Mouse (Mus musculus) forebrain, embryonic 10.5 days (tissue): ENCODE measurements at regions not wholly inside any gene's neighbourhood (a gene's known extent, or its start where the extent isn't known, plus 50 kb on each side); places are given as distances from the start of the nearest gene placed in this dataset.
A peak's percentile ranks its signal among the peaks of the same experiment; 100 is the strongest.

Experiments
- DNase-seq: peaks from one replicate; pipeline ENCODE4 v3.0.0-alpha.2; 2017; ENCODE audit warnings: low spot score; ENCODE audit errors: extremely low spot score
- H3K27ac ChIP-seq: fragments of 300-500 bp; sonication (generic); 2 replicates; pipeline ENCODE4 v1.5.1; 2016; ENCODE audit warnings: mild to moderate bottlenecking
- H3K27me3 ChIP-seq: fragments of 300-500 bp; sonication (generic); 2 replicates; pipeline ENCODE4 v1.6.1; 2016; ENCODE audit warnings: mild to moderate bottlenecking; ENCODE audit not compliant: poor library complexity, severe bottlenecking
- H3K36me3 ChIP-seq: fragments of 300-500 bp; sonication (generic); replicated peaks from 2 replicates; pipeline ENCODE4 v1.6.1; 2016; ENCODE audit warnings: mild to moderate bottlenecking, moderate library complexity
- H3K4me1 ChIP-seq: fragments of 300-500 bp; sonication (generic); 2 replicates; pipeline ENCODE4 v1.6.1; 2016
- H3K4me3 ChIP-seq: fragments of 300-500 bp; sonication (generic); 2 replicates; pipeline ENCODE4 v1.5.1; 2016; ENCODE audit warnings: mild to moderate bottlenecking, moderate library complexity
- H3K9me3 ChIP-seq: fragments of 300-500 bp; sonication (generic); 2 replicates; pipeline ENCODE4 v1.6.1; 2016; ENCODE audit warnings: mild to moderate bottlenecking, moderate library complexity
- WGBS: fragments of 180-500 bp; shearing (Covaris S2); methylation state at CpG from one replicate; pipeline ENCODE4 v1.1.7; 2016; 5-methylcytosine and 5-hydroxymethylcytosine counted together

DNA sequence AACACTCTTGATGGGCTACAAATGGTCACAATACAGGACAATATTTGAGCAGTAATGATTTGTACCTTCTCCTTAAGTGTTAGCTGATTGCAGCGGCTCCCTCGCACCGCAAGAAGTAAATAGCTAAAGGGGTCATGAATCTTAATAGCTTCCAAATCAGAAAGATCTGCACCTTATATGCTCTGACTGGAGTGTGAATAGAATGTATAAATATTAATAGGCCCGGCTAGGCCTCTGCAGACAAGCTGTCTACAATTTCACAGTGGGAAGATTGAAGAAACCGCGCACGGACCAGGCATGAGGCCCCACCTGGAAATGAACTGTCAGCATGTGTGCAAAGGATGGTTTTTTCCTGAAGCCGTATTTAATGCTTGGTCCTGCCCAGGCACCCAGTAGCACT lies 333.0 kb downstream of the Atp23 start:
- Histone ChIP-seq H3K9me3 (no peaks in the 10 kb centered on the region), H3K27ac (no peak overlapping the region), H3K36me3 (no peaks in the 10 kb centered on the region), H3K4me1 (no peaks in the 10 kb centered on the region), H3K4me3 (no peak overlapping the region), H3K27me3 (no peaks in the 10 kb centered on the region)
- 96% methylated on average over 8 of the region's 8 CpGs for WGBS
- no peak for DNase-seq

DNA sequence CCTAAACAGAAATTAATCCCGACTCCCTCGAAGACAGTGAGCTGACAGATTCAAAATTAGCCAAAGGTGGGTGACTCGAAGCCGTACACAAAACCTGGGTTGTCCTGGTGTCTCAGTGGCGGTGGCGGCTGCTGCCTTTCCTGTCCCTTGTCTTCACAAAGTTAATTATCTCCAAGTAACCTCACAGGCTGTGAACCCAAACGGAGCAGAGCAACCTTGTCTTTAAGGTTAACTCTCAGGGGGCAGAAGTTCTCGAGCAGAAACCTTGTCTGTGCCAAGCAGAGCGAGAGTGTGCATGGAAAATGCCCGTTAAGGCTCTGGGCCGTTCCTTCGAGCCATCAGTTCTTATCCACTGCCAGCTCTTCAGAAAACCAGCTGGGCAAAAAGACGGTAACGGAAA lies 335.8 kb downstream of the Atp23 start:
- no peaks in the 10 kb centered on the region for H3K4me1 ChIP-seq
- WGBS: 88% methylated on average over 14 of the region's 14 CpGs
- no peak overlapping the region for H3K27ac ChIP-seq
- H3K36me3 ChIP-seq: no peaks in the 10 kb centered on the region
- H3K9me3 ChIP-seq: no peaks in the 10 kb centered on the region
- no peaks in the 10 kb centered on the region for H3K27me3 ChIP-seq
- no peak for DNase-seq
- no peak overlapping the region for H3K4me3 ChIP-seq

DNA sequence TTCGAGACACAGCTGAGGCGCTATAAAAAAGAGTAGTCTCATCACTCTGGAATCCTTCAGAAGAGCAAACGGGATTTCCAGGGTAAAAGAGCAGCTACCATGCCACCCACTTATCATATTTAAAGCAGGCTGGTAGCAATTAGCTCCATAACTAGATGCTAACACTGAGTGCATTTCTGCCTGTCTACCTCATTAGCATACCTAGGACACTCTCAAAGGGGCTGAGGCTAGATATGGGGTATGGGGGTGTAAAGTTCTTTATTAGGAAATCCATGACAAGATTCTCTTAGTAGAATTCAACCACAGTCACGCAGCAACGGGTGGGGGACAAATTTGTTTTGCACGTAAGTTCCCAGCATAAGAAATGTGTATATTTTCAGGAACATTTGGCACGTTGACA lies 346.1 kb downstream of the Atp23 start:
- Histone ChIP-seq H3K27ac (no peak overlapping the region), H3K4me1 (no peaks in the 10 kb centered on the region), H3K4me3 (no peak overlapping the region), H3K27me3 (no peaks in the 10 kb centered on the region), H3K9me3 (no peaks in the 10 kb centered on the region), H3K36me3 (no peaks in the 10 kb centered on the region)
- 91% methylated on average over 7 of the region's 7 CpGs for WGBS
- DNase-seq: no peak

DNA sequence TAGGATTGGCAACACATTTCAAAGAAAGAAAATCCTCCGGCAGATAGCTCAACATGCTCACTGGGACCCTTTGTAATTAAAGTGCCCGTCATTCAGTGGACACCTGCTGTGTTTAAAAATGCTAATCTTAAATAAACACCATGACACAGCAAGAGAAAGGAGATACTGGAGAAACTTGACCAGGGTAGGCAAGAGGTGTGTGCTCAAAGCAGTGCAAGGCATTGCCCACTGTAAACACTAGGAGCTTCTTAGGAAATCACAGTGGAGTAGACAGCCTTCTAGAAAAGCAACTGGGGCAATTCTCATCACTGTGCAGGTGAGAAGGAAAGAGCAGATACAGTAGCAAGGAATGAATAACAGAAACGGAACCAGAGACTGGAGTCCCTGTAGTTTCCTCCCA lies 369.2 kb downstream of the Atp23 start:
- H3K9me3 ChIP-seq: no peaks in the 10 kb centered on the region
- no peak for DNase-seq
- no peaks in the 10 kb centered on the region for H3K36me3 ChIP-seq
- WGBS: 48% methylated on average over 3 of the region's 3 CpGs
- no peaks in the 10 kb centered on the region for H3K27me3 ChIP-seq
- H3K4me3 ChIP-seq: no peak overlapping the region
- H3K4me1 ChIP-seq: no peaks in the 10 kb centered on the region
- no peak overlapping the region for H3K27ac ChIP-seq

DNA sequence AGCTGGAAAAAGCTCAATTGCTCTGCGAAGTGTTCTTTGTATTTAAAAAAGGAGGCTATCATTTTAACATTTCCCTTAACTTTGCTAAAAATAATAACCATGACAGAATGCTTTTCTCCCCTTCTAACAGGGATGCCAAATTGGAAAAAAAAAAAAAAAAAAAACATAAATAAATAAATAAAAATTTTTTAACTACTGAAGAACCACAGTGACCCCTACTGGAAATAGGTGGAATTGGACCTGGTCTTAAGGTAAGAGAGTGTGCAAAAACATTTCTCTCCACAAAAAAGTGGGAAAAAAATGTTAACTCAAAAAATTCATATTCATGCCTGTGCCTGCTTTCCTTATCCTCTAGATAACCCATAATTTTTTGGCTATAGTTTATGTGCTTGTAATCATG lies 369.8 kb downstream of the Atp23 start:
- DNase-seq: no peak
- peaks cover 6% of the 10 kb centered on the region for H3K4me1 ChIP-seq
- H3K4me3 ChIP-seq: no peak overlapping the region
- 93% methylated on average over 1 of the region's 1 CpGs for WGBS
- H3K36me3 ChIP-seq: no peaks in the 10 kb centered on the region
- no peaks in the 10 kb centered on the region for H3K9me3 ChIP-seq
- H3K27ac ChIP-seq: no peak overlapping the region
- H3K27me3 ChIP-seq: no peaks in the 10 kb centered on the region

DNA sequence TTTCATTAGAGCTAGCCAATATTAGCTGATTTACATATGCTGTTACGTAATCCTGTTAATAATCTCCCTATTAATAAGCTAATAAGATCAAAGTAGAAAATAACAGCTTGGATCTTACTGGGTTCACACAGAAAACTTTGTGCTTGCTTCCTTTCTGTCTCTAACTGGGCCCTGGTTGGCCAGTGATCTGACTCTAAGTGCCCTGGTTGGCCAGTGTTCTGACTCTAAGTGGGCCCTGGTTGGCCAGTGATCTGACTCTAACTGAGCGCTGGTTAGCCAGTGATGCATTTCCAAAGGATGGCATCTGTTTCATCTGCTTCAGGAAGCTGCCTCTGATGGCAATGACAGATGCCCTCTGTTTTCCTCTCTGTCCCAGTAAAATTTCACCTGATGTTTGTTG lies 372.4 kb downstream of the Atp23 start:
- Histone ChIP-seq H3K27ac (no peak overlapping the region), H3K4me3 (no peak overlapping the region), H3K27me3 (no peaks in the 10 kb centered on the region), H3K36me3 (no peaks in the 10 kb centered on the region), H3K9me3 (no peaks in the 10 kb centered on the region), H3K4me1 (peaks cover 13% of the 10 kb centered on the region)
- WGBS: 86% methylated on average over 2 of the region's 2 CpGs
- no peak for DNase-seq

DNA sequence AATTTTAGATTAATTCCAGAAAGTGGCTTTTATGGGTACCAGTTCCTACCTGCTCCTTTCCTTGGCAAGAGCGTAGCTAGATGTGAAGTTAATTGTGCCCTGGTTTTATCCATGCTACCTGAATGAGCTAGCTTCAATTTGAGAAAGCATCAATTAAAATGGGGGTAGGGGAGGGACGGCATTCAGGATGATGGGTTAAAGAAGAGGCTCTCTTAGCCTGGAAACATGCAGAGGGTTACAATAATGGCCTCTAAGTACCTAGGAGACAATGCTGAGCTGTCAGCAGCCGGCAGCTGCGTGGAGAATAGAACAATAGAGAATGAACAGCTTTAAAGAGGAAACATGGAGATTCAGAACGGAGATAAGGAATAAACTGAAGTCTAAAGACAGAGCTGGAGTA lies 375.0 kb downstream of the Atp23 start:
- H3K36me3 ChIP-seq: no peaks in the 10 kb centered on the region
- DNase-seq: no peak
- H3K9me3 ChIP-seq: no peaks in the 10 kb centered on the region
- H3K27me3 ChIP-seq: no peaks in the 10 kb centered on the region
- no peak overlapping the region for H3K4me3 ChIP-seq
- 23% methylated on average over 5 of the region's 5 CpGs for WGBS
- H3K4me1 ChIP-seq: peaks cover 30% of the 10 kb centered on the region
- H3K27ac ChIP-seq: no peak overlapping the region

DNA sequence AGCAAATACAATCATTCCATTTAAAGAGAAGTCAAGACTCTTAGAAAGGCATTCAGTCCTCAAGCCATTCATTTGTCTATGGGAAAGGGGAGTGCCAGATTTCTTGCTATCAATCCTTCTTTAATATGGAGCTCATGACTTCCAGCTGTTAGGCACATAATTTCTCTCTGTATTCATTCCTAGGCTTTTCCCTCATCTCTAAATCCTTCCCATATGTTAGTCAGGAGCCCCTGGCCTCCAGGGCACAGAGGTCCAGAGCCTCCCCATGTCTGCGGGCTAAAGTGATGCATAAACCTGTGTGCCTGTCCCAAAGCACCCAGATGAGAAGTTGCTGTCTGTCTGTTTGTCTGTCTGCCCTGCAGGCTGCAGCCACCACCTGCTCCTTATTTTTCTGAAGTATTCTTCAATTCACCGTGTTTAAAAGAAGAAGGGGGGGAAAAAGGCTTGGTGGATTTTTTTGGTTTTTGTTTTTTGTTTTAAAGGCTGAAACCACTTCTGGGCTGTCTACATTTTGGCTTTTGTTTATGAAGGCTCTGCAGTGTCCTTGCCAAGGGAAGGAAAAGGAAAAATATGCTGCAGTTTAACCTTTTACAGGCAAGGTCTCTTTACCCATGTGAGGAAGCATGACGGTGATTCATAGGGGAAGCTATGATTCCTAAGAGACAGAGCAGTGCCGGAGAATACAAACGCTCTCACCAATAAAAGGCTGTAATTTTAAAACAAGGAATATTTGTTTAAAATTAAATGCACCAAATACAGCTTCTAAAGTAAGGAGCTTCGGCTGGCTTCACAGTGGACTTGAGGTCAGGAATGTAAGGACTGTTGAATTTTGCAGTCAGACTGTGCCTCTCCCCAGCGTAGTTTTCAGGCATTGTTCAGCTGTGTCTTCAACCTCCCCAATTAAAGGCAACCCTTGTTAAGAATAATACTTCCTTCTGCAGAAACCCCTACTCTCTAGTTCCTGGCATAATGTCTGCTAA lies 379.0 kb downstream of the Atp23 start:
- Histone ChIP-seq H3K27me3 (no peaks in the 10 kb centered on the region), H3K4me1 (peaks cover 36% of the 10 kb centered on the region), H3K36me3 (no peaks in the 10 kb centered on the region), H3K9me3 (no peaks in the 10 kb centered on the region), H3K27ac (peak overlapping the region; percentile 20), H3K4me3 (no peak overlapping the region)
- DNase-seq: no peak
- 52% methylated on average over 7 of the region's 7 CpGs for WGBS

DNA sequence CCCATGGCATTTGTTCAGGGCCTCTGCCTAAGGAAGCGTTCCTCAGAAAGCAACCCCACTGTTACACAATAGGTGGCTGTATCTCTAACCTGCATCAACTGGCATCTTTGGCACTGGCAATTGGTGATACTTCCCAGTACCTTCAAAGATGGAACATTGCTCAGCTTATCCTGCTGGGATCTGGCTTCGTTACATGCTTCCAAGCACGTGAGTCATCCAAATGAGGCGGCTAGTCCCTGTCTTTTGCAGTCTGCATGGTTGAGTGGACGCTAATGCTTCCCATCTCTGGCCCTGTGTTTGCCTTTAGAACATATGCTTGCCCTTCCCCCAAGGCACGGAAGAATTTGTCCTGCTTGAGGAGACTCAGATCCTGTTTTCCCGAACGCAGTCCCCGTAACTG lies 380.2 kb downstream of the Atp23 start:
- 46% methylated on average over 9 of the region's 9 CpGs for WGBS
- Histone ChIP-seq H3K27ac (0 out of 2 replicates have a peak overlapping the region, but pooled peaks have one; percentile 9), H3K9me3 (no peaks in the 10 kb centered on the region), H3K36me3 (no peaks in the 10 kb centered on the region), H3K27me3 (no peaks in the 10 kb centered on the region), H3K4me3 (no peak overlapping the region), H3K4me1 (peaks cover 27% of the 10 kb centered on the region)
- no peak for DNase-seq

DNA sequence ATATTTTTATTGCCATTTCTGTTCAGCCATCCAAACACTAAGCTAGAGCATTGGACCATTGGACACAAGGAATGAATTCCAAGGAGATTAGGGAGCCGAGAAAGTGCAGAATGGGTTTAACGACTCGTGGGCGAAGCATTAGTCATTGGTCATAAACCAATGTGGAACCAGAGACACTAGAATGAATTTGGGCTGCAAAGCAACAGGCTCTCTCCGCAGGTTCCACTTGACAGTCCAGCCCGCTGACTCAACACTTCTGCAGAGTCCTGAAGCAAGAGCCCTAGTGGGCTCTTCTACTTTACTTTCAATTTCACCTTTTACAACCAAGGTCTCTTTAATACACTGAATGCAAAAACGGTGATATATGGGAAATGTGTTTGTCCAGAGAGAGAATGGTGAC lies 388.0 kb downstream of the Atp23 start:
- DNase-seq: no peak
- no peak overlapping the region for H3K27ac ChIP-seq
- no peaks in the 10 kb centered on the region for H3K27me3 ChIP-seq
- H3K4me1 ChIP-seq: no peaks in the 10 kb centered on the region
- no peak overlapping the region for H3K4me3 ChIP-seq
- no peaks in the 10 kb centered on the region for H3K9me3 ChIP-seq
- no peaks in the 10 kb centered on the region for H3K36me3 ChIP-seq
- 85% methylated on average over 7 of the region's 7 CpGs for WGBS

DNA sequence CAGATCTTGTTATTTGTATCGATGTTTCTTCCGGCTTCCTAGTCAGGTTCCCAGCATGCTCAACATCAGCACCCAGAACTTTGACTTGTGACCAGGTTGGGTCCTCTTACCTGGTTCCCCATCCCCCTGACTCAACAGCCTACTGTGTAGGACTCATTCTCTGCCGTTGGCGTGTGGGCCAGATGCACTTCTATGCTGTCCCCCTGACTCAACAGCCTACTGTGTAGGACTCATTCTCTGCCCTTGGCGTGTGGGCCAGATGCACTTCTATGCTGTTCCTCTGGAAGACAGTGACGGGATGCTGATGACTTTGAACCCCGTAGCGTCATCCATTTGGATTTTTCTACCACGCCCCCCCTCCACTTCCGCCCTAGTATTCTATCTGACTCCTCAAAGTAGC lies 389.6 kb downstream of the Atp23 start:
- Histone ChIP-seq H3K27ac (no peak overlapping the region), H3K4me1 (no peaks in the 10 kb centered on the region), H3K27me3 (no peaks in the 10 kb centered on the region), H3K36me3 (no peaks in the 10 kb centered on the region), H3K4me3 (no peak overlapping the region), H3K9me3 (no peaks in the 10 kb centered on the region)
- WGBS: 93% methylated on average over 10 of the region's 10 CpGs
- DNase-seq: no peak

DNA sequence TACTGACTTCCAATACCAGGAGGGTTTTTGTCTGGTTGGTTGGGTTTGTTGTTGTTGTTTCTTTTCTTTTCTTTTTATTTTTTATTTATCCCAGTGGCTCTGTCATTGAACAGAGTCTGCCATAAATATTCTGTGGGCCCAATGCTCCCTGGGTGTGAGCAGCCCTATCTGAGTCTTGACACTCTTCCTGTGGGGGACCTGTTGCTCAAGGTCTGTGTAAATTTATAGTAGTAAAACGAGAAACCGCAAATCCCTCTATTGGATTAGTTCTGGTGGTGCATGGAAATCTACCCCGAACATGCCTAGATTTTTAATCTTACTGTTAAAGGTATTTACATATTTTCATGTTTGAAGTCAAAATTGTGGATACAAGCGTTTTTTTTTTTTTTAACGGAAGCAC lies 395.2 kb downstream of the Atp23 start:
- DNase-seq: no peak
- H3K27me3 ChIP-seq: no peaks in the 10 kb centered on the region
- H3K4me3 ChIP-seq: no peak overlapping the region
- H3K36me3 ChIP-seq: no peaks in the 10 kb centered on the region
- WGBS: 92% methylated on average over 5 of the region's 5 CpGs
- no peak overlapping the region for H3K27ac ChIP-seq
- H3K4me1 ChIP-seq: peaks cover 11% of the 10 kb centered on the region
- H3K9me3 ChIP-seq: no peaks in the 10 kb centered on the region

DNA sequence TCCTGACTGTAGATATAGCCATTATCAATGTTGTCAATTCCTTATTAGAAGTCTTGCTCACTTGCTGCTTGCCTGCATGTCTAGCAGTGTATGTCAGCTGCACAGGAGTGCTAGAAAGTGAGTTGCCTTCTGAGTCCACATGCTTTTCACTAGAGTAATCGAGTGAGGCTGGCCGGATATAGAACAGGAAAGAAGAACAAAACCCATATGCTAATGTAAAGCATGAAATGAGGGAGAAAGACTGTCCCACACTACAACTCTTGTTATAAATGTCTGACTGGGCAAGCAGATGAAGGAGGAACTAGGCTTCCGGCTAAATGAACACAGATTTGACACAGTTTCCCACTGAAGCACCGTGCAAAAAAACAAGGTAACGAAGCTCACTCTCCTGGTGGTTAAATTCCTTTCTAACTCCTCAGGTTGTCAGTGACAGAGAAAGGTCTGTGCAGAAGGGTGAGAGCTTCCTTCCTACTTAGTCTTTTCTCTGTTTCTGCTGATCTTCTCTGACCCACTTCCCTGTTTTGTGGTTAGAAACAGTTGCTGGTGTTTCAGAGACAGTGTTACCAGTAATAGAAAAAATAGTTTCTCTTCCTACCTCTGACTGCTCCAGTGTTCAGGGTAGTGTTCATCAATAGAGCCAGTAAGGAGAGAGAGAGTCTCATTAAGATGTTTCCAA lies 399.0 kb downstream of the Atp23 start:
- DNase-seq: no peak
- H3K27me3 ChIP-seq: no peaks in the 10 kb centered on the region
- peaks cover 11% of the 10 kb centered on the region for H3K4me1 ChIP-seq
- WGBS: 69% methylated on average over 5 of the region's 5 CpGs
- no peaks in the 10 kb centered on the region for H3K36me3 ChIP-seq
- H3K27ac ChIP-seq: no peak overlapping the region
- no peaks in the 10 kb centered on the region for H3K9me3 ChIP-seq
- H3K4me3 ChIP-seq: no peak overlapping the region
